Mouse (Mus musculus) liver, embryonic 12.5 days (tissue): ENCODE measurements at regions not wholly inside any gene's neighbourhood (a gene's known extent, or its start where the extent isn't known, plus 50 kb on each side); places are given as distances from the start of the nearest gene placed in this dataset.

Experiments used
- ATAC-seq: fragments of 200-750 bp; cut with Nextera tagmentation; 2 replicates; pipeline ENCODE4 v1.8.0; 2017; ENCODE audit warnings: moderate number of reproducible peaks, mild to moderate bottlenecking, moderate library complexity
- H3K27ac ChIP-seq: fragments of 300-500 bp; sonication (generic); 2 replicates; pipeline ENCODE4 v1.5.1; 2016; ENCODE audit warnings: mild to moderate bottlenecking
- H3K27me3 ChIP-seq: fragments of 300-500 bp; sonication (generic); replicated peaks from 2 replicates; pipeline ENCODE4 v1.6.1; 2016; ENCODE audit warnings: mild to moderate bottlenecking, moderate library complexity
- H3K36me3 ChIP-seq: fragments of 300-500 bp; sonication (generic); 2 replicates; pipeline ENCODE4 v1.6.1; 2016; ENCODE audit warnings: mild to moderate bottlenecking, moderate library complexity
- H3K4me1 ChIP-seq: fragments of 300-500 bp; sonication (generic); 2 replicates; pipeline ENCODE4 v1.6.1; 2016
- H3K4me2 ChIP-seq: fragments of 300-500 bp; sonication (generic); 2 replicates; pipeline ENCODE4 v1.6.1; 2016; ENCODE audit warnings: mild to moderate bottlenecking, moderate library complexity
- H3K4me3 ChIP-seq: fragments of 300-500 bp; sonication (generic); 2 replicates; pipeline ENCODE4 v1.5.1; 2016; ENCODE audit warnings: mild to moderate bottlenecking, moderate library complexity
- H3K9ac ChIP-seq: fragments of 300-500 bp; sonication (generic); 2 replicates; pipeline ENCODE4 v1.6.1; 2016; ENCODE audit warnings: mild to moderate bottlenecking, moderate library complexity
- H3K9me3 ChIP-seq: fragments of 300-500 bp; sonication (generic); replicated peaks from 2 replicates; pipeline ENCODE4 v1.6.1; 2016; ENCODE audit warnings: mild to moderate bottlenecking, moderate library complexity
- WGBS: fragments of 180-500 bp; shearing (Covaris S2); methylation state at CpG from one replicate; pipeline ENCODE4 v1.1.7; 2016; ENCODE audit not compliant: insufficient replicate concordance; 5-methylcytosine and 5-hydroxymethylcytosine counted together

- ATAC-seq: no peak
- WGBS: 73% methylated on average over 5 of the region's 5 CpGs
Observed at GRCm38 (mm10) chr3:80042756-80043484, 158.6 kb downstream of the Fam198b start.

GRCm38 (mm10) chr3:80049495-80050225 is 165.3 kb downstream of the Fam198b start:
- H3K4me1 ChIP-seq: peaks cover 18% of the 10 kb centered on the region
- no peak overlapping the region for H3K4me3 ChIP-seq
- H3K4me2 ChIP-seq: no peak overlapping the region
- H3K9me3 ChIP-seq: no peaks in the 10 kb centered on the region
- H3K27ac ChIP-seq: no peak overlapping the region
- no peaks in the 10 kb centered on the region for H3K27me3 ChIP-seq
- H3K9ac ChIP-seq: no peak overlapping the region
- no peaks in the 10 kb centered on the region for H3K36me3 ChIP-seq
- ATAC-seq: no peak
- WGBS: 73% methylated on average over 5 of the region's 5 CpGs

More at GRCm38 (mm10) chr3:80042756-80043484, 158.6 kb downstream of the Fam198b start:
- no peaks in the 10 kb centered on the region for H3K4me1 ChIP-seq
- H3K27me3 ChIP-seq: no peaks in the 10 kb centered on the region
- H3K9me3 ChIP-seq: no peaks in the 10 kb centered on the region
- H3K9ac ChIP-seq: no peak overlapping the region
- no peak overlapping the region for H3K27ac ChIP-seq
- H3K4me3 ChIP-seq: no peak overlapping the region
- no peak overlapping the region for H3K4me2 ChIP-seq
- H3K36me3 ChIP-seq: no peaks in the 10 kb centered on the region

GRCm38 (mm10) chr3:80050920-80051319 is 166.6 kb downstream of the Fam198b start:
- Histone ChIP-seq H3K4me1 (peaks cover 18% of the 10 kb centered on the region), H3K27ac (no peak overlapping the region), H3K4me3 (no peak overlapping the region), H3K9me3 (no peaks in the 10 kb centered on the region), H3K9ac (no peak overlapping the region), H3K27me3 (no peaks in the 10 kb centered on the region), H3K36me3 (no peaks in the 10 kb centered on the region), H3K4me2 (no peak overlapping the region)
- WGBS: 57% methylated on average over 4 of the region's 4 CpGs
- no peak for ATAC-seq

- WGBS: 35% methylated on average over 4 of the region's 4 CpGs
- no peak for ATAC-seq
- Histone ChIP-seq H3K9me3 (no peaks in the 10 kb centered on the region), H3K27ac (no peak overlapping the region), H3K4me2 (no peak overlapping the region), H3K9ac (no peak overlapping the region), H3K4me3 (no peak overlapping the region), H3K27me3 (no peaks in the 10 kb centered on the region), H3K36me3 (no peaks in the 10 kb centered on the region), H3K4me1 (peaks cover 18% of the 10 kb centered on the region)
Observed at GRCm38 (mm10) chr3:80051963-80052362, 167.6 kb downstream of the Fam198b start.

GRCm38 (mm10) chr3:80052879-80053278 is 168.5 kb downstream of the Fam198b start:
- ATAC-seq: peak; percentile 70; the same call in 1 of the 2 replicates
- H3K9me3 ChIP-seq: no peaks in the 10 kb centered on the region
- H3K27me3 ChIP-seq: no peaks in the 10 kb centered on the region
- WGBS: 5% methylated on average over 3 of the region's 3 CpGs
- no peak overlapping the region for H3K4me3 ChIP-seq
- H3K4me1 ChIP-seq: peaks cover 18% of the 10 kb centered on the region
- no peaks in the 10 kb centered on the region for H3K36me3 ChIP-seq
- no peak overlapping the region for H3K4me2 ChIP-seq
- no peak overlapping the region for H3K27ac ChIP-seq
- no peak overlapping the region for H3K9ac ChIP-seq

GRCm38 (mm10) chr3:80053435-80053834 is 169.1 kb downstream of the Fam198b start:
- H3K4me1 ChIP-seq: peaks cover 18% of the 10 kb centered on the region
- 73% methylated on average over 2 of the region's 2 CpGs for WGBS
- H3K36me3 ChIP-seq: no peaks in the 10 kb centered on the region
- no peaks in the 10 kb centered on the region for H3K9me3 ChIP-seq
- no peak overlapping the region for H3K4me3 ChIP-seq
- ATAC-seq: no peak
- H3K27me3 ChIP-seq: no peaks in the 10 kb centered on the region
- H3K9ac ChIP-seq: no peak overlapping the region
- no peak overlapping the region for H3K27ac ChIP-seq
- H3K4me2 ChIP-seq: no peak overlapping the region

- ATAC-seq: no peak
- WGBS: 62% methylated on average over 6 of the region's 6 CpGs
- H3K4me2 ChIP-seq: 0 out of 2 replicates have a peak overlapping the region, but pooled peaks have one; percentile 13
- H3K36me3 ChIP-seq: no peaks in the 10 kb centered on the region
- no peak overlapping the region for H3K4me3 ChIP-seq
- H3K9me3 ChIP-seq: no peaks in the 10 kb centered on the region
- H3K4me1 ChIP-seq: peaks cover 17% of the 10 kb centered on the region
- no peak overlapping the region for H3K9ac ChIP-seq
- H3K27me3 ChIP-seq: no peaks in the 10 kb centered on the region
- no peak overlapping the region for H3K27ac ChIP-seq
Observed at GRCm38 (mm10) chr3:80056636-80057350, 172.5 kb downstream of the Fam198b start.

GRCm38 (mm10) chr3:80058722-80059121 is 174.4 kb downstream of the Fam198b start:
- Histone ChIP-seq H3K9me3 (no peaks in the 10 kb centered on the region), H3K9ac (no peak overlapping the region), H3K36me3 (no peaks in the 10 kb centered on the region), H3K4me1 (0 out of 2 replicates have a peak, but pooled peaks cover 4% of the 10 kb centered on the region), H3K4me3 (no peak overlapping the region), H3K27me3 (no peaks in the 10 kb centered on the region), H3K4me2 (no peak overlapping the region), H3K27ac (no peak overlapping the region)
- WGBS: 27% methylated on average over 2 of the region's 2 CpGs
- no peak for ATAC-seq

GRCm38 (mm10) chr3:80070726-80071125 is 186.4 kb downstream of the Fam198b start:
- no peak overlapping the region for H3K4me3 ChIP-seq
- H3K27me3 ChIP-seq: no peaks in the 10 kb centered on the region
- no peak overlapping the region for H3K4me2 ChIP-seq
- H3K27ac ChIP-seq: no peak overlapping the region
- H3K36me3 ChIP-seq: no peaks in the 10 kb centered on the region
- H3K4me1 ChIP-seq: no peaks in the 10 kb centered on the region
- 58% methylated on average over 5 of the region's 5 CpGs for WGBS
- H3K9me3 ChIP-seq: no peaks in the 10 kb centered on the region
- ATAC-seq: no peak
- H3K9ac ChIP-seq: no peak overlapping the region

GRCm38 (mm10) chr3:80079801-80080418 is 195.6 kb downstream of the Fam198b start:
- ATAC-seq: no peak
- 16% methylated on average over 10 of the region's 10 CpGs for WGBS
- Histone ChIP-seq H3K4me3 (no peak overlapping the region), H3K4me2 (peak overlapping the region; percentile 28; the same call in 1 of the 2 replicates), H3K36me3 (no peaks in the 10 kb centered on the region), H3K27me3 (no peaks in the 10 kb centered on the region), H3K9ac (no peak overlapping the region), H3K9me3 (no peaks in the 10 kb centered on the region), H3K4me1 (no peaks in the 10 kb centered on the region), H3K27ac (no peak overlapping the region)

GRCm38 (mm10) chr3:80081210-80081609 is 196.9 kb downstream of the Fam198b start:
- Histone ChIP-seq H3K4me3 (no peak overlapping the region), H3K9ac (no peak overlapping the region), H3K36me3 (no peaks in the 10 kb centered on the region), H3K27me3 (no peaks in the 10 kb centered on the region), H3K4me2 (no peak overlapping the region), H3K9me3 (no peaks in the 10 kb centered on the region), H3K4me1 (no peaks in the 10 kb centered on the region), H3K27ac (no peak overlapping the region)
- 42% methylated on average over 7 of the region's 7 CpGs for WGBS
- ATAC-seq: no peak
